Mouse (Mus musculus): ENCODE measurements around the gene Hdac4.

The Hdac4 gene

DNA sequence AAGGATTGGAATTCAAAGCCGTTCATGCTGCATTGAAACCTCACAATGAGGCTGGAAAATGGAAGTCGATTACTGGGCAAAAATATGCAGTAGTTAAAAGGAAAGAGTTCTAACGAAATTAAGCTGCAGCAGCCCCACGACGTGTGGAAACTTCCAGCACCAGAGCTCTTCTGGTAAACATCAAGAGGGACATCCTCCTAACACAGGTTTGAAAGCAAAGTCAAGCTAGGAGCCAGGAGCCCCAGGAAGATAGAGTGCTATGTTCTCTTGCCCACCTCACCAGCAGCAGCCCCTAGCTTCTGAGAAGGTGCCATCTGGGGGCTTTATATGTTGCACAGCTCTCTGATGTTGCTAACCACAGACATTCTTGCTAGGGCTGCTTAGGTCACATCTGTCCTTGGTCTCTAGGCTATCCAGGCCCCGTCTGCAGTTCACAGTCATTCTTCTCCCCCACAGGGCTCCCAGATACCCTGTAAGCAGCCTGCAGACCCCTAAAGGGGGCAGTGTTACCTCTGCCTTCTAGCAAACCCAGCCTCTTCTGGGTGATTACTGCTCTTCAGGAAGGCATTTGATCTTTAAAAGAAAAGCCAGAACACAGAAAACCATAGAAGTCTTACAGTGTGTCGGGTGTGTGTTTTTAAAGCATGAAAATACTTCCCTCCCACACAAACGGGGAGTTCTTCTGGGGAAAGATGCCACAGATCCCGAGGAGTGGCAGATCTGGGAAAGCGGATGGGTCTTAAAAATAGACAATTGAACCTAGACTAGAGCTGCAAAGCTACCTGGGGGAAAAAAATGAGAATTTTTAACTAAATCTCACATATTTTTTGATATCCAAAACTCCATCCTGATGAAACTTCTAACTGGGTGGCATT, 17.2 kb downstream of the Hdac4 start:
- DNase-seq (ENCODE audit: low spot score): peak; percentile 58

DNA sequence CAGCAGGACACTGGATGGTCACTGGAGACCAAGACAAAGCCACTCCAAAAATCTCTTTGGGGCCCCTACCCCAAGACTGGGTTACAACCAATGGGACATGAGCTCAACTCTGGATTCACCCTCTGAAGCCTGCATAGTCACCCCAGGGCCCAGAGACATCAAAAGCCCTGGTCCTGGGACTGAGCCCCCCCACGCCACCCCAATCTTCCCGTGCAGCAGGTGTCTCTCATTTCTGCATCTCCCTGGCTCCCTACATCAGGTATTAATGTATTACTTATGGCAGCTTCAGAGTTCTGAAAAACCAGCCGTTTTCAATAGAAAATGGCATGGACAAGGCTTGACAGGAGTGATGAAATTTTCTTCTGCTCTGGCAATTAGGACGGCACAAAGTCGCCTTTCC, 17.9 kb downstream of the Hdac4 start:
- DNase-seq (ENCODE audit: low spot score): no peak

DNA sequence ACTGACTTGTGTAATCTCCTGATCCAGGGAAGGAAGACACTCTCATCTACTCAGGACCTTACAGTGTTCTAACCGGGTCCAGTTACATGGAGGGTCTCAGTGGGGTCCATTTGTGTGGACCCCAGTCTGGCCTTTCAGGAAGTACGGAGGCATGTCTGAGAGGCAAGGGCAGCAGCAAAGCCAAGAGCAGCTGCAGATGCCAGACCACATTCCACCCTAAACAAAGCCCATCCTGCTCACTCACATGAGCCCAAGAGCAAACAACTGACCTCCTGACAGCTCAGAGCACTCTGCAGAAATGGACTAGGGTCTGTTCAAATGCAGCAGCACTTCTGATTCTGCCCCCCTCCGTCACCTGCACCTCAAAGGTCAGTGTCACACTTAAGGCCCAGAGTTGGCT, 18.3 kb downstream of the Hdac4 start:
- DNase-seq (ENCODE audit: low spot score): no peak

DNA sequence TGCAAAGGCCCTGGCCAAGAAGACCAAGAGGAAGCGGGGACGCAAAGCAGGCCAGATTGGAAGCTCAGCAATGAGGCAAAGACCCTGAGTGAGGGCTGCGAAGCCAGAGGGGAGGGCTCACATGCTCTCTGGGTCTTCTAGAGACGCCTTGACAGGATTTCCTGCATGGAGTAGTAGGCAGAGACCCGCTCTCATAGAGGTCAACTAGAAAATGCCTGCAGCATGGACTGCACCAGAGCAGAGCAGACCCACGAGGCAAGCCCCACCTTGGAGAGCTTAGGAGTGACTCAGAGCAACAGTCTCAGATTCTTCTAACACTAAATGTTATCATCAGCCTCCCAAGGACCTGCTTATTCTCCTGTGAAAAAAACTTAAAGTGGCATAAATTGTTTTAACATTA, 20.2 kb downstream of the Hdac4 start:
- DNase-seq (ENCODE audit: low spot score): no peak

DNA sequence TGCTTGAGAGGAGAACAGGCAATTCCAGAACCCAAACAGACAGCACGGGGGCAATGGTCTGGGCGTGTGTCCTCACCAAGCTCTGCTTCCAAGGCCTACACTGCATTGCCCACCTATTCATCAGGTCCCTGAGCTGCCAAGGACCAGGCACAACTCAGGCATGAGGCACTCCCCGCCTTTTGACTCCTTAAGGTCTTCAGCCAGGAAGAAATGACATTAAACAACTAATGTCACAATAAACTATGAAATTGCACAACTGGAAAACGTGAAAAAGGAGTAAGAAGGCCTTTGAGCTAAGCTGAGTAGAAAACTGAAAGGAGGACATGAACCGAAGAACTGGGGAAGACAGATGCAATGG, 20.6 kb downstream of the Hdac4 start:
- no peak for DNase-seq (ENCODE audit: low spot score)

DNA sequence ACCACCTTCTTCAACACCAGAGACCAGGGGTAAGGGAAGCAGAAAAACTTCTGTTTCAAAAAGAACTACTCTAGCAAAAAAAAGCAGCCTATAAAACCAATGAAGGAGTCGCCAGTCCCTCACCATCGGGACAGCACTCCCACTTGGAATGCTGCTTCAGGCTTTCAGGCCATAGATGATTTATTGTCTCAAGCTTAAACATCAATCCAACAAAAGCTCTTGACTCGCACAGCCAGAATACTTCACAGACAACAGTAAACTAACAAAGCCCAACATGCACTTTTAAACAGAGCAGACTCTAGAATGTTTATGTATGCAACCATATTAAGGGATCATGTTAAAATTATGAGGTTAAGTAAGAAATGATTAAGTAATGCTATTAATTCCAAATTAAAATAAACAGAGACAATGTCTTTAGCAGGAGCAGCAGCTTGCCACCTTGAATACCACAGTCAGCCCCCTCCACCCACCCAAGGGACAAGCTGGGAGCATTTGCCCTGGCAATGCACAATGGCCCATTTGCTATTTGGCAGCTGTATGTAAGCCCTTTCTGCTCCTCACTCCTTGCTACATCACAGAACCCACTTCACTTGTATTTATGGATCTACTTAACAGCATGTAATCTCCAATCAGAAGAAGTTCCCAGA, 21.1 kb downstream of the Hdac4 start:
- no peak for DNase-seq (ENCODE audit: low spot score)

DNA sequence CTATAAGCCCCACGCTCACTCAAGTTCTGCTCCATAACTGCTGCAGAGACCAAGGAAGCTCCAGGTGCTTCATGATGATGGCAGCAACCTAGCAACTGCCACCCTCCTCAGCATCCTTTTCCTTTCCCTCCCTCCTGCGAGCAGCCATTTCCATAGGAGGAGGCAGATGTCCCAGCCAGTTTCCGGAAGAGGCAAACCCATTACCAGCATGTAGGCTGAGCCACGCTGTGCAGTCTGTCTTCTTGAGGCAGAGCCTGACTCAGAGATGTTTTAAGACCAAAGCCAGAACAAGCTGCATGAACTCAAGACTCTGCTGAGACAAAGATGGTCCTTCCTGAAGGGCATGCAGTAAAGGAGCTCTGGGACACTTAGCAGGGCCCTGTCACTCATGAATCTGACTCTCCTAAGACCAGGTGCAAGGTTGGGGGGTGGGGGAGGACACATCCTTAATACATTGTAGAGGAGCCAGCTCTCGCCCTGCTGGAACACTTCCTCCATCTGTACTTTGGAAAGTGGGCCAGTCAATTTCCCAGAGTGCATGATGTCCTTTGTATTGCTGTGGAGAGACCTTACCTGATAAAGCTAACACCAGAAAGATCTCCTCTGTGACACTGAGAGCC, 24.8 kb downstream of the Hdac4 start:
- no peak for DNase-seq (ENCODE audit: low spot score)

DNA sequence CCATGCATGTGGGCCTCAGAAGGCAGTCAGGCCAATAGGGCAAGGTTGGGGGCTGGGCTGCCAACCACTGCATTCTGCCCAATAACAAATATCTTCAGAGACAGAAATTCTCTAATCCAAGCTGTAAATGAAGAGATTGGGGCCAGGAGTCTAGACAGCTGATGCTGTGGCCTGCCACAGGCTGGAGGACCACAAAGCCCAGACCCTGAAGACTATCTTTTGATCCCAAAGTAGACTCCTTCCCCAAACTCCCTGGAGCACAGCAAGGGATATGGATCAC, 25.8 kb downstream of the Hdac4 start:
- no peak for DNase-seq (ENCODE audit: low spot score)

DNA sequence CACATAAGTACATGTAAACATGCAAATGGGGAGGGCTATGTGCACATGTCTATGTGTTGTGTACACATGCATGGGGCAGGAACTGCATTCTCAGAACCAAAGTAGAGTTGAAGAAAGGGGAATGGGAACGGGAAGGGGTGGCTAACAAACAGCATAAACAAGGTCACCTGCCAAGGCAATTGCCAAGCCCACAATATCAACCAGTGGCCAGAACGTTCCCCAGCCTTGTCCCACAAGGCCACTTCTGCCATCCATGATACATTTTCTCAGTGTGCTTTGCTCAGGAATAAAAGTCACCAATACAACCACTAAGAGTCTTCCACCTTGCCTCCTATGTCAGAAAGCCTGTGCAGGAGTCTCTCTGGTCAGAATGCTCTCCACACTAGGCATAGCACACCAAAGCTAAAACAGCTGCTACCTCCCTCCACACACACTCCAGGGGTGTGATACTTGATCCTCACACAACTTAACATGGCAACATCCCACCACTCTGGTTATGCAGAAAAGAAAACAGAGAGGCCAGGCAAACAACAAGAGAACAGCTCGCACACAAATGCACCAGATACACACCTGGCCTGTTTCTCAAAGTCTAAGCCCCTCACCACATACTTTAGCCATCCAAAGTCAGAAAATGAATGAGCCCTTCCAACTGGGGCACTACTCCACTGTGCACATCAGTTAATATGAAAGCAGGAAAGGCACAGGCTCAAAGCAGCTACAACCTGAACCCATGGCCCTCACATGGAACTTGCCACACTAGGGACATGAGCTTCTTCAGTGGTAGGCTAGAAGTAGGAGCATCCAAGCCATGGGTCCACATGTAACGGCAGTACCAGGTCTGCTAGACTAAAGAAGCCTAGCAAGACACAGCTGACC, 26.4 kb downstream of the Hdac4 start:
- DNase-seq (ENCODE audit: low spot score): no peak

DNA sequence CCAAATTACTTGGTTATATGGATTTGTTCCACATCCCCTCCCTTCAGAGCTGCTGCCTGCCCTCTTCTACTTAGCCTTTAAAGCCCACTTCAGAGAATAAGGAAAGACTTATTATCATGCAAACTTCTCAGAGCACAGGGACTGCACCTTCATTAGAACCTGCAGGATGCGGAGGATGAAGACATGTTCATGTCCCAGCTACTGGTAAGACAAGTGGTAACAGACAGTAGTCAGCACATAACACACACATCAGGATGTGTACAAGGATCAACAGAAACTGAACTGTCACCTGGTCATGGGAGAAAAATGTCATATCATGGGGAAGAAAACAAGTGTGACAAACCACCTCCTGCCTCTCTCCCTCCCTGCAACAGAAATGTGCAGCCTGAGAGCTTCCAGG, 31.6 kb downstream of the Hdac4 start:
- no peak for DNase-seq (ENCODE audit: low spot score)

DNA sequence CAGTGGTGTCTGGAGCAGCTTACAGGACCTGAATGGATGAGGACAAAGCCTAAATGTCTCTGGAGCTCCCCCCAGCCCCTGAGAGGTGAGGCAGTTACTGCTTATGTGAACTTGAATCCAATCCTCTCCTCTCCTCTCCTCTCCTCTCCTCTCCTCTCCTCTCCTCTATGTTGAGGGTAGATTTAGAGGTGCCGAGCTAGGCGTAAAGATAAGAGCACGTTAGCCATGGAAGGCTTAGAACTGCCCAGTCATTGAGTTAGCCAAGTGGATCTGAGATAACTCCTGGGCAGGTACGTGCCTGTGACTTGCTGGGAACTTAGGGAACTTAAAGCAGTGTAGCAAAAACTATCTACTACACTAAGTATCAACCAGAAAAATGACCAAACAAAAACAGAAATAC, 35.7 kb downstream of the Hdac4 start:
- no peak for DNase-seq (ENCODE audit: low spot score)

DNA sequence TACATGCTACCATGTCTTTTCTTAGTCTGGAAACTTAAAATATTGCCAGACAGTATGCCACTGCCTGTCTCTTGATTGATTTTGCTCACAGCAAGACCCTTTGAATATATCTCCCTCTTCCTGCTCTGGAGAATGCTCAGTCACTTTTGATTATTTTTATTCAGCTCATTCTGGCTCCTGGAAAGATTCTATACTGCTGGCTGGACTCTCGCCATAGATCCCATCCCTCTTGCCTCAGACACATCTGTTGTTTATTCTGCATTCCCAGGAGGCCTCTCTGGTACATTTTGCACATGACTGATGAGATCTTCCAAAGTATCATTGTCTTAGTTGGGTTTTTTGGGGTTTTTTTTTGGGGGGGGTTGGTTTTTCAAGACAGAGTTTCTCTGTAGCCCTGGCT, 45.3 kb downstream of the Hdac4 start:
- no peak for DNase-seq (ENCODE audit: low spot score)

DNA sequence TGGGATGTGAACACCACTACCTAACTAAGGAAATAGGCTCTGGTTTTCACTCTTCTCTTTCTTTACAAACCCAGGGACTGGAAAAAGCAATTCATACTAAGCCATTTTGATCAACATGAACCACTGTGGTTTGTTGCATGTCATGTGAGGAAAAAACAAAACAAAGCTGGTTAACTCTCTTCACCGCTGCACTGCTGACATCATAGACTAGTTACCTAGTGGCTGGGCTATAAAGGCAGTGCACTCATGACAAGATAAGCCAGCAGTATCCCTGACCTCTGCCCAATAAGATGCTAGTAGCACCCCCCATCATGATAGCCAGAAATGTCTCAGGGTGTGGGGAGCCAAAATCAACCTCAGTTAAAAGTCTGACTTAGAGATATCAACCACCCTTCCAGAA, 47.0 kb downstream of the Hdac4 start:
- peak; percentile 51 for DNase-seq (ENCODE audit: low spot score)

DNA sequence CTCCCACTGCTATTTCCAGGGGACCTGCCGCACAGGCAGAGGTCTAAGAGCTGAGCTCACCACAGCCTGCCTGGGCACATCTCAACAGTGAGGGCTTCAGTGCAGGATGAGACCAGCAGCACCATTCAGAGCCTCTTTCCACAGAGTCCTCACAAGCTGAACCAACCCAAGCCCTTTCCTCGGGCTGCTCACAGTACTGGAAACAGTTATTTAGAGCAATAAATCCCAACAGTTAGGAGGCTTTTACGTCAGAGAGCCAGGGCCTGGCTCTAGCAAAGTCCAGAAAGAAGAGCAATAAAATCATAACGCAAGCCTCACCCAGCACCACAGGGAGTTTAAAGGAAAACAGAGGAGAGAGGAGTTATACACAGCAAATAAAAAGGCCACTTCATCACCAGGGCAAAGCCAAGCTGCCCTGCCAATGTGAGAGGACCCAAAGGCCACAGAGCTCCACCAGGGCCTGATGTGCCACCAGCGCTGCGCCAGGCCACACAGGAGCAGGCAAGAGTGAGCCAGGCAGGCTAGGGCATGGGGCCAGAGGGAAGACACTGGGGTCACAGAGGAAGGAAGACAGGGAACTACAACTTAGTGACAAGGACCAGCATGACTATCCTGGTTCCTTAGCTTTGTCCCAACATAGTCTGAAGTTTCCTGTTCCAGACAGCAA, 50.5 kb downstream of the Hdac4 start:
- DNase-seq (ENCODE audit: low spot score): no peak

DNA sequence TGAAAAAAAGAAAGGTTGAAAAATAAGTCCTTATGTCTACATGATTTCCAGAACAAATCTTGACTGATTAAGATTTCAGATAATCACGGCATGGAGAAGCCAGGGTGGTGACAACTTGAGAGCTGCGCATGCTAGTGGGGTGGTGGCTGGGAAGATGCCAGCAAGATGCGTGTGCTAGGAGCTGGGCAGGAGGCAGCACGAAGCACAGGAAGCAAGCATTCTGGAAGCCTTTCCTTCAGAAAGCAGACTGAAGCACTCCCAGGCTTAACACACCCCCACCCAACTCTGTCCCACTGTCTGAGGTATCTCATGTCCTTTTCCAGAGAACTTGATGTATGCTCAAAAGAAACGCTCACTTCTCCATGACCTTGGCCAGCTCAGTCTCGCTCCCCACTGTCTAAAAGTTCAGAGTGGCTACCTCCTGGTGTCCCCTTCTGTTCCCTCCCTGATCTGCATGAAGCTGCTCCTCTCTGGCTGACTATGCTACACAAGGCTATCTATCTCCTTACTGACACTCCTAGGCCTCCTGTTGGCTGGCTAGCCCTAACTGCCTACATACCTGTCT, 52.1 kb downstream of the Hdac4 start:
- no peak for DNase-seq (ENCODE audit: low spot score)

DNA sequence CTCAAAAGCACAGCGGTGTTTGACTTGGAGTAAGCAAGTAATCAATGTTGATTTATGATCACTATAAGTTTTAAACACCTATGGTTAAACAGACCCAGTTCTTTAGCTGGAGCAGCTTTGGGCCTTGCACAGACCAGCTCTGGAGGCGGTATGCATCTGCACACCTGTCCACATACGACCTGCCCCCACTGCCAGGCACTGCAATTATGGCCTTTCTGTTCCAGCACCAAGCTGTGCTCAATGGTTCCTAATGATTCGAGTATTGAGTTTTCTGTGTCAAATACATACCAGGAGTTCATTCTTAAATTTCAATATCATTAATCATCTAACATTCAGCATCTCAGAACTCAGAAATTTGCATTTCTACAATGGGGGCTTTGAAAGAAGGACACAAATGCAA, 52.7 kb downstream of the Hdac4 start:
- DNase-seq (ENCODE audit: low spot score): no peak

DNA sequence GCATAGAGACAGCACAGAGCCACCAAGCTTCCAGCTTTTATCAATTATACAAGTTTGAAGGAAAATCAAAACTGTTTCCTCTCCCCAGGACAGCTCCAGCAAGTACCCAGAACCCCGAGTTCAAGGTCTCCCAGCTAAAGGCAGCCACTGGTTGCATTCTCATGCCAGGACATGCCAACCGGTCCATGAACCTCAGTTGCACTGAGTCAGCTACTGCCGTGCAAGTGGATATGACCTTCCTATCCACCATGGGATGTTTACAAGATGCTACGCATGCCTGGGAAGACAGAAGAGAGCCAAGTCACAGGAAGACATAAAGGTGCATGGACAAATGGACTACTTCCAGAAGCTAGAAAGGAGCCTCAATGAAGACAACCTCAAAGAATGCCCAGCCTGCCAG, 56.5 kb downstream of the Hdac4 start:
- DNase-seq (ENCODE audit: low spot score): no peak

DNA sequence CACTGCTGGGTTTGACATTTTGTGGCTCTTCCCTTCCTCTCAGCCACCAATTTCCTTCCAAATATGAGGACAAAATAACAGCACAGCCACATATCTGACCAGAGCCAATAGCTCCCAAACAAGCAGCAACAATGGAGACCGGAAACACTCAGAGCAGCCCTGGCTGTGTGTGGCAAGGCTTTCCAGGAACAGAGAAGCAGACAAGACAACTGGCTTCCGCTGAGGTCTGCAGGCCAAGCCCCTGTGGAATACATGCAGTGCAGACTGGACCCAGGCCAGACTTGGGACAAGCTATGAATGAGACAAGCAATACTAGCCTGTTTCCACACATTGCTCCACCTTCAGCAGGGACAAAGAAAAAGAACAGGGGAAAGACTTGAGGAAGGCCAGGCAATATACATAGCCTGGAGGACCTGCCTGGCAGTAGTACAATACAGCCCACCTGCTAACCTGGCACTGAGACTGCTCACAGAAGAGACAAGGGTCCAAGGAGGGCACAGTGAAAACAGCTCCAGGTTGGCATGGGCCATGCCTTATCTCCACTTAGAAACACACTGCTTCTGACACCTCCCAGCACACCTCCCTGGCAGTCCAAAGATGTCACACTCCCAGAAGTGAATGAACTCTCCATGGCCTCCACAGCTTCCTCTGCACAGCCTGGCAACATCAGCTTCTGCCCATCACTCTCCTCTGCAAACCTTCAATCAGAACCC, 58.2 kb downstream of the Hdac4 start:
- no peak for DNase-seq (ENCODE audit: low spot score)

DNA sequence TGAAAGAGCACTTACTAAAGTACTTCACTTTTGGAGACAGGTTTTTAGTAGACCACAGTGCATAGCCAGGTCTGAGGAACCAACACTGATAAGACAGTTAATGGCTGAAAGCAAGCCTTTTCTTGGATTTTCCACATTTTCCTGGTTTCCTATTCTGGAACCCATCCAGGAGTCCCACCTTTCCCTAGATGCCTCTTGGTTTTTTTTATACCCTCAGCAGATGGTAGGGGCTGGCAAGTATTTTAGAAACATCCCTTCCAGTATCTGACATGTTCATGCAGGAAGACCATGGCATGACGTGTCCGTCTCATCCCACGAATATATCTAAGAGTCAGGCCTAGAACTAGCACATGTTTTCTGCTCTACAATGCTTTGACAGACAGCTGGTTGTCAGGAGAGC, 59.1 kb downstream of the Hdac4 start:
- DNase-seq (ENCODE audit: low spot score): no peak

DNA sequence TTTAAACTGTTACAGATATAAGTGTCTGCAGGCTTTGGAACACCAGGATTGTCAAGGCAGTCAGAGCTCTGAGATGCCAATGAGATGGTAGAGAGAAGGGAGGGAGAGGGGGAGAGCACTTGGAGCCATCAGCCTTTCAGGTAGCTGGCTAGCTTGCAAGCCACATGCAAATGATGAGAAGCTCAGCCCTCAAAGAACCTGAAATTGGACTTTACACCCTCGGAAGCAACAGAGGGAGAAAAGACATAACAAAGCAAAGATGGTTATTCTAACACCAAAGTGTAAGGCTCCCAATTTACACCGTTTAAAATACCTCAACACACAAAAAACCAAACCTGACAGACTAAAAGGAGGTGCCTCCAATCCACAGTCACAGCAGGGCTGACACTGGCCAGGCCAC, 63.3 kb downstream of the Hdac4 start:
- no peak for DNase-seq (ENCODE audit: low spot score)

DNA sequence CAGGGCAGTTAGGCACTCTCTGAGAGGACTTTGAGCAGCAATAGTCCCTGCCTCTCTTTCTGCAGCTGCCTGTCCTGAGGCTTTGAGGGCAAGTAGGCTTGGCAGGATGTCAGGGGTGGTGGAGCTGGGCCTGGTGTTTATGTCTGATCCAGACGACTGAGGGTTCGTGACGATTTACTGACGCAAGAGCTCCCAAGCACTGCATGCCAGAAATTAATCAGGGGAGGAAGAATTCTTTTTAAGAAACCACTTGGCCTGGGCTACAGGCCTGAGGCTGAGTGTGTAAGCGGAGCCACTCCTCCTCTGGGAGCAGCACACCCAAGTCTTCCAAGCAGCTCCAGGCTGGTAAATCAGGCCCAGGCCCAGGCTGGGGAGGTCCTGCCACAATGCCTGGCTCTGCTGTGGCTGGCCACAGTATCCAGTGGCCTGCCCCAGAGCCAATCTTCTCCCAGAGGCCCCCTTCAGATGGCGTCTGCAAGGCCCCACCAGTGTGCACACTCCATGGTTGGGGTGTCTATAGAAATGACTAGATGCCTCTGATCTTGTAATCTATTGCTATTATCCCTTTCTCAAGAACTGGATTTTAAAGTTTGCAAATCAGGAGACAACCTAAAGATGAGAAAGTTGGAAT, 64.9 kb downstream of the Hdac4 start:
- DNase-seq (ENCODE audit: low spot score): peak; percentile 82
